Mouse (Mus musculus) lung, postnatal 14 days (tissue): ENCODE measurements around the gene Pcyox1.
"Not testable (repeated sequence)": the region's sequence is repeated elsewhere in the genome, so short reads cannot be mapped to it uniquely, and the experiment has no call there.

Experiments
- DNase-seq: peaks from one replicate; pipeline ENCODE4 v3.0.0; 2021

Pcyox1 gene

GRCm38 (mm10) chr6:86365371-86366124, 31.4 kb downstream of the Pcyox1 start, which contains the start of gene Fam136a:
Gene Fam136a (plus strand): TSS chr6:86365646.
- DNase-seq = peak; percentile 98

GRCm38 (mm10) chr6:86364442-86365141, 32.4 kb downstream of the Pcyox1 start:
- peak; percentile 82 for DNase-seq

- no peak for DNase-seq
Measured at GRCm38 (mm10) chr6:86361373-86361772, 35.6 kb downstream of the Pcyox1 start.

GRCm38 (mm10) chr6:86360691-86361090, 36.3 kb downstream of the Pcyox1 start:
- DNase-seq = no peak

GRCm38 (mm10) chr6:86356956-86357355, 40.0 kb downstream of the Pcyox1 start:
- no peak for DNase-seq

GRCm38 (mm10) chr6:86354948-86355347, 42.0 kb downstream of the Pcyox1 start:
- no peak for DNase-seq

GRCm38 (mm10) chr6:86349257-86349656, 47.7 kb downstream of the Pcyox1 start:
- DNase-seq = no peak

GRCm38 (mm10) chr6:86346063-86346462, 50.9 kb downstream of the Pcyox1 start:
- no peak for DNase-seq

- DNase-seq = no peak
Measured at GRCm38 (mm10) chr6:86343656-86344055, 53.3 kb downstream of the Pcyox1 start.

- not testable (repeated sequence) for DNase-seq
Measured at GRCm38 (mm10) chr6:86336340-86336739, 60.6 kb downstream of the Pcyox1 start.
